Mouse (Mus musculus): ENCODE measurements at regions not wholly inside any gene's neighbourhood (a gene's known extent, or its start where the extent isn't known, plus 50 kb on each side); places are given as distances from the start of the nearest gene placed in this dataset.

GRCm38 (mm10) chr6:117542431-117542830 is 298.5 kb upstream of the Zfp637 start:
- WGBS = 78% methylated on average over 3 of the region's 3 CpGs
- Histone ChIP-seq H3K9ac (no peak overlapping the region), H3K4me2 (no peak overlapping the region), H3K4me1 (no peaks in the 10 kb centered on the region), H3K4me3 (no peak overlapping the region), H3K9me3 (no peaks in the 10 kb centered on the region), H3K27me3 (replicated peaks) (no peaks in the 10 kb centered on the region), H3K36me3 (replicated peaks) (no peaks in the 10 kb centered on the region), H3K27ac (no peak overlapping the region)
- ATAC-seq (replicated peaks) = no peak

- H3K4me1 ChIP-seq = no peaks in the 10 kb centered on the region
- H3K36me3 ChIP-seq (replicated peaks) = no peaks in the 10 kb centered on the region
- H3K4me3 ChIP-seq = no peak overlapping the region
- 87% methylated on average over 11 of the region's 11 CpGs for WGBS
- no peak overlapping the region for H3K4me2 ChIP-seq
- ATAC-seq (replicated peaks) = no peak
- H3K27ac ChIP-seq = no peak overlapping the region
- no peaks in the 10 kb centered on the region for H3K9me3 ChIP-seq
- no peaks in the 10 kb centered on the region for H3K27me3 ChIP-seq (replicated peaks)
- no peak overlapping the region for H3K9ac ChIP-seq
Measured at GRCm38 (mm10) chr6:117544276-117545196, 296.4 kb upstream of the Zfp637 start.

- no peaks in the 10 kb centered on the region for H3K9me3 ChIP-seq
- peaks cover 5% of the 10 kb centered on the region; the same call in 1 of the 2 replicates for H3K4me1 ChIP-seq
- 92% methylated on average over 7 of the region's 7 CpGs for WGBS
- no peak overlapping the region for H3K9ac ChIP-seq
- H3K27me3 ChIP-seq (replicated peaks) = no peaks in the 10 kb centered on the region
- H3K4me3 ChIP-seq = no peak overlapping the region
- no peaks in the 10 kb centered on the region for H3K36me3 ChIP-seq (replicated peaks)
- no peak overlapping the region for H3K4me2 ChIP-seq
- H3K27ac ChIP-seq = no peak overlapping the region
- no peak for ATAC-seq (replicated peaks)
Measured at GRCm38 (mm10) chr6:117550930-117551329, 290.1 kb upstream of the Zfp637 start.

GRCm38 (mm10) chr6:117552006-117552667 is 288.8 kb upstream of the Zfp637 start:
- no peak overlapping the region for H3K4me2 ChIP-seq

GRCm38 (mm10) chr6:117563159-117563558 is 277.8 kb upstream of the Zfp637 start:
- Histone ChIP-seq H3K4me2 (no peak overlapping the region), H3K9me3 (no peaks in the 10 kb centered on the region), H3K27ac (no peak overlapping the region), H3K9ac (no peak overlapping the region), H3K4me3 (no peak overlapping the region), H3K27me3 (replicated peaks) (no peaks in the 10 kb centered on the region), H3K36me3 (replicated peaks) (no peaks in the 10 kb centered on the region), H3K4me1 (no peaks in the 10 kb centered on the region)
- WGBS = 88% methylated on average over 6 of the region's 6 CpGs
- ATAC-seq (replicated peaks) = no peak

More at GRCm38 (mm10) chr6:117552006-117552667, 288.8 kb upstream of the Zfp637 start:
- Histone ChIP-seq H3K9me3 (no peaks in the 10 kb centered on the region), H3K27me3 (replicated peaks) (no peaks in the 10 kb centered on the region), H3K4me1 (peaks cover 5% of the 10 kb centered on the region; the same call in 1 of the 2 replicates), H3K4me3 (no peak overlapping the region), H3K9ac (no peak overlapping the region), H3K27ac (no peak overlapping the region), H3K36me3 (replicated peaks) (no peaks in the 10 kb centered on the region)
- no peak for ATAC-seq (replicated peaks)
- 18% methylated on average over 6 of the region's 6 CpGs for WGBS

GRCm38 (mm10) chr6:117563704-117564103 is 277.3 kb upstream of the Zfp637 start:
- WGBS = 83% methylated on average over 1 of the region's 1 CpGs
- H3K4me3 ChIP-seq = no peak overlapping the region
- no peak for ATAC-seq (replicated peaks)

GRCm38 (mm10) chr6:117566786-117567185 is 274.2 kb upstream of the Zfp637 start:
- Histone ChIP-seq H3K9me3 (no peaks in the 10 kb centered on the region), H3K9ac (no peak overlapping the region), H3K4me2 (no peak overlapping the region), H3K4me1 (0 out of 2 replicates have a peak, but pooled peaks cover 8% of the 10 kb centered on the region), H3K4me3 (no peak overlapping the region), H3K27ac (no peak overlapping the region), H3K36me3 (replicated peaks) (no peaks in the 10 kb centered on the region), H3K27me3 (replicated peaks) (no peaks in the 10 kb centered on the region)
- no peak for ATAC-seq (replicated peaks)
- WGBS = 84% methylated on average over 6 of the region's 6 CpGs

More at GRCm38 (mm10) chr6:117563704-117564103, 277.3 kb upstream of the Zfp637 start:
- H3K27ac ChIP-seq = no peak overlapping the region
- no peaks in the 10 kb centered on the region for H3K27me3 ChIP-seq (replicated peaks)
- H3K36me3 ChIP-seq (replicated peaks) = no peaks in the 10 kb centered on the region
- H3K9me3 ChIP-seq = no peaks in the 10 kb centered on the region
- H3K4me1 ChIP-seq = no peaks in the 10 kb centered on the region
- H3K4me2 ChIP-seq = no peak overlapping the region
- no peak overlapping the region for H3K9ac ChIP-seq

- Histone ChIP-seq H3K9ac (no peak overlapping the region), H3K4me2 (no peak overlapping the region), H3K4me1 (0 out of 2 replicates have a peak, but pooled peaks cover 8% of the 10 kb centered on the region), H3K9me3 (no peaks in the 10 kb centered on the region), H3K36me3 (replicated peaks) (no peaks in the 10 kb centered on the region), H3K27me3 (replicated peaks) (no peaks in the 10 kb centered on the region), H3K4me3 (no peak overlapping the region), H3K27ac (no peak overlapping the region)
- ATAC-seq (replicated peaks) = no peak
- 92% methylated on average over 5 of the region's 5 CpGs for WGBS
Measured at GRCm38 (mm10) chr6:117567691-117568090, 273.3 kb upstream of the Zfp637 start.

GRCm38 (mm10) chr6:117569576-117570326 is 271.2 kb upstream of the Zfp637 start:
- no peak overlapping the region for H3K27ac ChIP-seq
- no peaks in the 10 kb centered on the region for H3K27me3 ChIP-seq (replicated peaks)
- H3K36me3 ChIP-seq (replicated peaks) = no peaks in the 10 kb centered on the region
- no peak overlapping the region for H3K9ac ChIP-seq
- no peak for ATAC-seq (replicated peaks)
- WGBS = 66% methylated on average over 11 of the region's 11 CpGs
- H3K4me3 ChIP-seq = no peak overlapping the region
- no peak overlapping the region for H3K4me2 ChIP-seq
- 0 out of 2 replicates have a peak, but pooled peaks cover 8% of the 10 kb centered on the region for H3K4me1 ChIP-seq
- no peaks in the 10 kb centered on the region for H3K9me3 ChIP-seq

- 0 out of 2 replicates have a peak, but pooled peaks cover 8% of the 10 kb centered on the region for H3K4me1 ChIP-seq
- H3K27ac ChIP-seq = no peak overlapping the region
- ATAC-seq (replicated peaks) = no peak
- H3K36me3 ChIP-seq (replicated peaks) = no peaks in the 10 kb centered on the region
- no peak overlapping the region for H3K9ac ChIP-seq
- no peaks in the 10 kb centered on the region for H3K9me3 ChIP-seq
- no peak overlapping the region for H3K4me2 ChIP-seq
- H3K27me3 ChIP-seq (replicated peaks) = no peaks in the 10 kb centered on the region
- 60% methylated on average over 7 of the region's 7 CpGs for WGBS
- no peak overlapping the region for H3K4me3 ChIP-seq
Measured at GRCm38 (mm10) chr6:117570346-117570745, 270.6 kb upstream of the Zfp637 start.

GRCm38 (mm10) chr6:117570791-117571190 is 270.2 kb upstream of the Zfp637 start:
- Histone ChIP-seq H3K4me3 (no peak overlapping the region), H3K27me3 (replicated peaks) (no peaks in the 10 kb centered on the region), H3K9ac (no peak overlapping the region), H3K4me2 (no peak overlapping the region), H3K27ac (no peak overlapping the region), H3K9me3 (no peaks in the 10 kb centered on the region), H3K4me1 (0 out of 2 replicates have a peak, but pooled peaks cover 8% of the 10 kb centered on the region), H3K36me3 (replicated peaks) (no peaks in the 10 kb centered on the region)
- WGBS = 86% methylated on average over 4 of the region's 4 CpGs
- ATAC-seq (replicated peaks) = no peak

- Histone ChIP-seq H3K4me2 (no peak overlapping the region), H3K4me3 (no peak overlapping the region), H3K9ac (no peak overlapping the region), H3K27ac (no peak overlapping the region), H3K36me3 (replicated peaks) (no peaks in the 10 kb centered on the region), H3K9me3 (no peaks in the 10 kb centered on the region), H3K27me3 (replicated peaks) (no peaks in the 10 kb centered on the region), H3K4me1 (0 out of 2 replicates have a peak, but pooled peaks cover 8% of the 10 kb centered on the region)
- no peak for ATAC-seq (replicated peaks)
- WGBS = 95% methylated on average over 14 of the region's 14 CpGs
Measured at GRCm38 (mm10) chr6:117572006-117572405, 269.0 kb upstream of the Zfp637 start.
